Mouse (Mus musculus): ENCODE data around the gene Fam98a. TPM values are rescaled to one million over a fixed set of nuclear protein-coding genes. Genes with fewer than 3 reads are reported as not detected.

The Fam98a gene
- polyA plus RNA-seq (2016; fragmentation: Nextera tagmentation; extraction: Ambion mirVana), result 29.0 and 35.7 TPM in 2 replicates

DNA sequence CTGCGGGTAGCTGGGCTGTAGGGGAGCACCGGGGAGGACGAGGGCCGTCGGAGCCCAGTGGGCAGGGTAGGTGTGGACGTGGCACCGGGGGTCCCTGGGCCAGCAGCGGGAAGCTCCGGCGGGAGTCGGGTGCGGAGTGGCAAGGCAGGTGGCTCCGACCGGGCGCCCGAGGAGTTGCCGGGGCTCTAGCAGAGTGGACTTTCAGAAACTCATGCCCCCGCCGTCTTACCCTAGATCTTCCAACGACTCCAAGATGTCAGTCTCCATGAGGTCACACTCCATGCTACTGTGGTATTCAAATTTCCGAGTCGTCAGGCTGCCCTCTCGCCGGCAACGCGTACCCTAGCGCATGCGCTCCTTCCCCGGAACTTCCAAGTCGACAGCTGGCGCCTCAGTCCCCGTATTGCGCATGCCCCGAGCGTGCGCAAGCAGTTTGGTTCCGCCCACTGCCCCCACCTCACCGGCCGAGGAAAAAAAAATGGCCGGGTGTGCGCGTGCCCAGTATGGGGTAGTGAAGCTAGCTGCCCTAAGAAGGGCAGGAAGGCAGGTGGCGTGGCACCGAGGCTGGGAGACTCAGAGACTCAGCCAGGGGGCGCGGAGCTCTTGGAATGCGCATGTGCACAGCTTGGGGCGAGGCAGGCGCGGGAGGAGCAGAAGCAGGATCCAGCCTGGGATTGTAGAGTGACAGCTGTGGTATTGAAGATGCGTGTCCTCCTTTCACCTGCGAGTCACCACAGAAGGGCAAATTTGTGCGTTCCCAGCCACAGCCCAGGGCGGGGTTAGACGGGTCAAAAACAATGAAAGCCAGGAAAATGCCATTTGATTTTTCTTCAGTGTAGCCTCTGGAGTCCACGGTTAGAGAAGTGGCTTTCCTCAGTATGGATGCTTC, at the start of gene Fam98a:
Fam98a (minus strand) TSS at position 435 of the 889 bp plus-strand sequence.
- no peaks in the 10 kb centered on the region for H3K9me3 ChIP-seq
- under 1% methylated on average over 56 of the region's 56 CpGs for WGBS

DNA sequence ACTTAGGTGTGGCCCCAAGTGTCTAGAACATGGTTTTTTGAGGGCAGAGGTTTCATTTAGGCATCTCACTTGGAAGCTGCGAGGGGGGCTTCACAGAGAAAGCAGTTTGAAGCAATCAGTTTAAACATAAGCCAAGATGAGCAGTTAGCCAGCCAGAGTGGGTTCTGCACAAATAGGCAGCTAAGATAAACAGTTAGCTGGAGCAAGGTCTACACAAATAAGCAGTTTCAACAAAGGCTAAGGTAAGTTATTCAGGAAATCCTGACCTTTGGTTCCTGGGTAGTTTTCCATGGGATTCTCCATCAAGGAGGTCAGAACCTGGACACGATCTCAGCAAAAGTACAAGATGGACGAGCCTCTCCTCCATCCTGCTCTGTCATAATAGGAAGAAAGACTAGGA, 46.9 kb upstream of the Fam98a start:
- Histone ChIP-seq H3K4me2 (no peak overlapping the region), H3K36me3 (replicated peaks) (no peaks in the 10 kb centered on the region), H3K9me3 (no peaks in the 10 kb centered on the region), H3K4me1 (no peaks in the 10 kb centered on the region), H3K4me3 (replicated peaks) (no peak overlapping the region), H3K27ac (no peak overlapping the region), H3K27me3 (no peaks in the 10 kb centered on the region), H3K9ac (no peak overlapping the region)
- no peak for ATAC-seq (ENCODE audit: low FRiP score)
- WGBS, result 88% methylated on average over 3 of the region's 3 CpGs

More for the DNA sequence above, at the start of gene Fam98a:
- Histone ChIP-seq H3K4me1 (peaks cover 7% of the 10 kb centered on the region), H3K4me2 (peak within 1 kb of the TSS; percentile 78), H3K9ac (peak within 1 kb of the TSS; percentile 81), H3K36me3 (replicated peaks) (peaks cover 8% of the 10 kb centered on the region), H3K4me3 (replicated peaks) (peak within 1 kb of the TSS; percentile 84), H3K27ac (no peak within 1 kb of the TSS), H3K27me3 (no peaks in the 10 kb centered on the region)
- ATAC-seq (ENCODE audit: low FRiP score), result peak; percentile 99

- no peaks in the 10 kb centered on the region for H3K4me1 ChIP-seq
- 83% methylated on average over 1 of the region's 1 CpGs for WGBS
- H3K4me3 ChIP-seq (replicated peaks), result no peak overlapping the region
- no peak overlapping the region for H3K4me2 ChIP-seq
- no peaks in the 10 kb centered on the region for H3K36me3 ChIP-seq (replicated peaks)
- H3K9ac ChIP-seq, result no peak overlapping the region
- no peaks in the 10 kb centered on the region for H3K9me3 ChIP-seq
- no peak for ATAC-seq (ENCODE audit: low FRiP score)
- no peaks in the 10 kb centered on the region for H3K27me3 ChIP-seq
- no peak overlapping the region for H3K27ac ChIP-seq
Measured at GRCm38 (mm10) chr17:75582738-75583137, 31.0 kb upstream of the Fam98a start.

GRCm38 (mm10) chr17:75575608-75576007, 23.9 kb upstream of the Fam98a start:
- Histone ChIP-seq H3K4me3 (replicated peaks) (no peak overlapping the region), H3K4me2 (no peak overlapping the region), H3K9me3 (no peaks in the 10 kb centered on the region), H3K4me1 (no peaks in the 10 kb centered on the region), H3K36me3 (replicated peaks) (no peaks in the 10 kb centered on the region), H3K9ac (no peak overlapping the region), H3K27ac (no peak overlapping the region), H3K27me3 (no peaks in the 10 kb centered on the region)
- ATAC-seq (ENCODE audit: low FRiP score), result no peak
- 88% methylated on average over 7 of the region's 7 CpGs for WGBS

- no peak overlapping the region for H3K9ac ChIP-seq
- H3K4me2 ChIP-seq, result no peak overlapping the region
- 90% methylated on average over 2 of the region's 2 CpGs for WGBS
- no peak overlapping the region for H3K27ac ChIP-seq
- H3K4me3 ChIP-seq (replicated peaks), result no peak overlapping the region
- no peaks in the 10 kb centered on the region for H3K9me3 ChIP-seq
- ATAC-seq (ENCODE audit: low FRiP score), result no peak
- H3K36me3 ChIP-seq (replicated peaks), result no peaks in the 10 kb centered on the region
- H3K4me1 ChIP-seq, result no peaks in the 10 kb centered on the region
- H3K27me3 ChIP-seq, result no peaks in the 10 kb centered on the region
Measured at GRCm38 (mm10) chr17:75558041-75558440, 6.3 kb upstream of the Fam98a start.

DNA sequence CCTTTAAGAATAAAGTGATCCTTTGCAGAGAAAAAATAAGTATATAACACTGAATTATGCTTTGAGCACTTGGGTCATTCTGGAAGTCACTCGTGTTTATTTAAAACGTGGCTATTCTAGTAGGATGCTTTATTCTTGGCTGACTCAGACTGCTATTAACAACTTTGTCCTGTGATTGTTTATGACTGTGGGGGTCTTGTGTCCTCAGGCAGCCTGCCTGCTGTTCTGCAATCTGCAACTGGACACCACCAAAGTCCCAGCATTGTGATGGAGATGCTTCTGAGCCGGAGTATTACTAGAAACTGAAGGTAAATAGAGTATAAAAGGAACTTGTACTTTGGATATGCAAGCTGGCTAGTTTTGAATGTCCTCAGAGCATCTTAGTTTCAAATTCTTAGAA, 5.3 kb upstream of the Fam98a start:
- Histone ChIP-seq H3K36me3 (replicated peaks) (no peaks in the 10 kb centered on the region), H3K9me3 (no peaks in the 10 kb centered on the region), H3K4me1 (no peaks in the 10 kb centered on the region), H3K9ac (no peak overlapping the region), H3K4me3 (replicated peaks) (no peak overlapping the region), H3K27ac (no peak overlapping the region), H3K27me3 (no peaks in the 10 kb centered on the region), H3K4me2 (no peak overlapping the region)
- WGBS, result 37% methylated on average over 3 of the region's 3 CpGs
- ATAC-seq (ENCODE audit: low FRiP score), result no peak

DNA sequence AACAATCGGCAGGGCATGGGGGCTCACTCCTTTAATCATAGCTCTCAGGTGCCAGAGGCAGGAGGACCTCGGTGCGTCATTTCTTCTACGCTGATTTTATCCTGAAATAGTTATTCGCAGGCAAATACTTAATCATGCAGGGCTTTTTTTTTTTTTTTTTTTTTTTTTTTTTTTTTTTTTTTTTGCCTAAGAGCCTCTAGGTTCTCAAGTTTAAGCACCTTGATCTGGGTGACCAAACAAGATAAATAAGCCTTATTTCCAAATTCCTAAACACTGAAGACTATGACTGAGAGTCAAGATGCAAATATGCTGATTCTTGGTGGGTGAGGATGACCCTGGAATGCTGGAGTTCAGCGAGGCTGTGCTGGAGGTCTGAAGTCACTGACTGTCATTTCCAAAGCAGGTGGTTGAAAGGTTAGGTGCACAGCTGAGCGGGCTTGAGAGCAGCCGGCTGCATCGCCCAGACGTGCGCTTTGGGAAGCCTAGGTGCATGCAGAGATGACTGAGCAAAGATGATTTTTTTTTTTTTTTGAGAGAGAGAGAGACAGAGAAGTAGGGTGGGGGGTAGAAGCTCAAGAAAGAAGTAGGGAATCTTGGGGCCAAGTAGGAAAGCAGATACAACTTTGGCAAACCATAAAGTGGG, 854 bp downstream of the Fam98a start:
- Histone ChIP-seq H3K9me3 (no peaks in the 10 kb centered on the region), H3K4me1 (peaks cover 7% of the 10 kb centered on the region), H3K4me3 (replicated peaks) (peak overlapping the region; percentile 84), H3K9ac (peak overlapping the region; percentile 81), H3K27me3 (no peaks in the 10 kb centered on the region), H3K27ac (no peak overlapping the region), H3K36me3 (replicated peaks) (peaks cover 16% of the 10 kb centered on the region), H3K4me2 (peak overlapping the region; percentile 78)
- WGBS, result 41% methylated on average over 11 of the region's 11 CpGs
- ATAC-seq (ENCODE audit: low FRiP score), result no peak; the same call in 1 of the 2 replicates

GRCm38 (mm10) chr17:75544262-75544661, 7.5 kb downstream of the Fam98a start:
- Histone ChIP-seq H3K9ac (no peak overlapping the region), H3K4me3 (replicated peaks) (no peak overlapping the region), H3K27me3 (no peaks in the 10 kb centered on the region), H3K9me3 (no peaks in the 10 kb centered on the region), H3K4me1 (no peaks in the 10 kb centered on the region), H3K4me2 (no peak overlapping the region), H3K27ac (no peak overlapping the region), H3K36me3 (replicated peaks) (peaks cover 45% of the 10 kb centered on the region)
- 94% methylated on average over 7 of the region's 7 CpGs for WGBS
- ATAC-seq (ENCODE audit: low FRiP score), result no peak

DNA sequence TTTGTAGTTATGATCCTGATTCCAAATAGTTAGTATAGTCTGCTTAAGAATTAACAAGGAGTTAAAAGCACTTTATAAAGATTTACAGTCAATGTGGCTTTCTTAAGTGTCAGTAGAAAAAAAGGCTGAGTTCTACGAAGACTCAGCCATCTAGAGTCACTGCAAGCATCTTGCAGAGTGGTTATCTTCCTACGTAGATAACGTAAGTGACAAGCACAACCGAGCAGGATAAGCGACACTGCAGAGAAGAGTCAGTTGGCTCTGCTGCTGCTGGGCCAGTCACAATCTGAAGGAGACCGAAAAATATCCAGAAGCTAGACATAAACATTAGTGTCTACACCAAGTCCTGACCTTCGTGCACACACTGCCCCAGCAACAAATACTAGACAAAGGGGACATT, 8.3 kb downstream of the Fam98a start:
- 96% methylated on average over 7 of the region's 7 CpGs for WGBS

DNA sequence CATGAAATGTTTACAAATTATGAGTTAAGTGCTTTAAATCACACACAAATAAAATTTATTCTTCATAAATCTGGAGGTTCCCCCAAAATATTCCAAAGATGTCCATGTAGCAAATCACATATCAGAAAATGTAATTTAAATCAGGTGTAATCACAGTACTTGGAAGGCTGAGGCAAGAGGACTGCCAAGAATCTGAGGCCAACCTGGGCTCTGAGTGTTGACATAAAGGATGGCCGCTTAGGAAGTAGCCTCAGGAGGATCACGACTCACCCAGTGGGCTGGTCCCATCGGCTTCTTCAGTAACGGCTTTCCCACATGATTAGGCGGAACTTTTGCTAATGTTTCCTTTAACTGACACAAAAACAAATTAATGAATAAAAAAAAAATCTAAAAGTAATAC, 11.9 kb downstream of the Fam98a start:
- H3K4me1 ChIP-seq, result no peaks in the 10 kb centered on the region
- H3K27me3 ChIP-seq, result no peaks in the 10 kb centered on the region
- no peak overlapping the region for H3K9ac ChIP-seq
- ATAC-seq (ENCODE audit: low FRiP score), result no peak
- peaks cover 45% of the 10 kb centered on the region for H3K36me3 ChIP-seq (replicated peaks)
- WGBS, result 95% methylated on average over 5 of the region's 5 CpGs
- H3K27ac ChIP-seq, result no peak overlapping the region
- H3K4me3 ChIP-seq (replicated peaks), result no peak overlapping the region
- no peak overlapping the region for H3K4me2 ChIP-seq
- H3K9me3 ChIP-seq, result no peaks in the 10 kb centered on the region

More for the DNA sequence above, 8.3 kb downstream of the Fam98a start:
- Histone ChIP-seq H3K4me1 (no peaks in the 10 kb centered on the region), H3K9me3 (no peaks in the 10 kb centered on the region), H3K27me3 (no peaks in the 10 kb centered on the region), H3K4me2 (no peak overlapping the region), H3K4me3 (replicated peaks) (no peak overlapping the region), H3K27ac (no peak overlapping the region), H3K36me3 (replicated peaks) (peaks cover 54% of the 10 kb centered on the region), H3K9ac (no peak overlapping the region)
- ATAC-seq (ENCODE audit: low FRiP score), result no peak

- Histone ChIP-seq H3K9me3 (no peaks in the 10 kb centered on the region), H3K36me3 (replicated peaks) (peaks cover 38% of the 10 kb centered on the region), H3K4me1 (no peaks in the 10 kb centered on the region), H3K9ac (no peak overlapping the region), H3K4me2 (no peak overlapping the region), H3K27me3 (no peaks in the 10 kb centered on the region), H3K4me3 (replicated peaks) (no peak overlapping the region), H3K27ac (no peak overlapping the region)
- 96% methylated on average over 6 of the region's 6 CpGs for WGBS
- ATAC-seq (ENCODE audit: low FRiP score), result no peak
Measured at GRCm38 (mm10) chr17:75539130-75539529, 12.6 kb downstream of the Fam98a start.

DNA sequence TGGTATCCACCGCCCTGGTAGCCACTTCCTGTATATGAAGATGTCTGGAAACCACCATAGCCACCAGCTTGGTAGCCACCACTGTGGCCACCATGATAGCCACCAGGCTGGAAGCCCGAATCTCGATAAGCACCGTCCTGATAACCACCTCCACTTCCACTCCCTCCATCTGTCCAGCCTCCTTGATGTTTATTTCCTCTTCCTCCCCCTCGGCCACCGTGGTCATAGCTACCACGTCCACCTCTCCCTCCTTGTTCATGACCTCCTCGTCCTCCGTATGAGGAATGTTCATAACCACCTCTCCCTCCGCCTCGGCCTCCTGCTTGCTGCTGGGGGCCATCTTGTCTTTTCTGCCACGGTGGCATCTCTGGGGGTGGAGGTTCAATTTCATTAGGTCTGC, 13.3 kb downstream of the Fam98a start:
- peaks cover 32% of the 10 kb centered on the region for H3K36me3 ChIP-seq (replicated peaks)
- H3K4me3 ChIP-seq (replicated peaks), result no peak overlapping the region
- no peaks in the 10 kb centered on the region for H3K27me3 ChIP-seq
- H3K9me3 ChIP-seq, result no peaks in the 10 kb centered on the region
- no peak overlapping the region for H3K9ac ChIP-seq
- no peaks in the 10 kb centered on the region for H3K4me1 ChIP-seq
- no peak for ATAC-seq (ENCODE audit: low FRiP score)
- H3K27ac ChIP-seq, result no peak overlapping the region
- WGBS, result 94% methylated on average over 12 of the region's 12 CpGs
- no peak overlapping the region for H3K4me2 ChIP-seq
